Mouse (Mus musculus): ENCODE measurements at regions not wholly inside any gene's neighbourhood (a gene's known extent, or its start where the extent isn't known, plus 50 kb on each side); places are given as distances from the start of the nearest gene placed in this dataset.

GRCm38 (mm10) chr19:24622776-24623175 lies 51.0 kb upstream of the Tmem252 start:
- in situ Hi-C loops (cut with MboI, MseI): loop anchor here (5.0 kb wide), 1 partner anchor 250 kb away; no protein-coding TSS in a partner anchor

GRCm38 (mm10) chr19:24622309-24622708 lies 51.5 kb upstream of the Tmem252 start:
- in situ Hi-C loops (cut with MboI, MseI): loop anchor here (5.0 kb wide), 1 partner anchor 250 kb away; no protein-coding TSS in a partner anchor

DNA sequence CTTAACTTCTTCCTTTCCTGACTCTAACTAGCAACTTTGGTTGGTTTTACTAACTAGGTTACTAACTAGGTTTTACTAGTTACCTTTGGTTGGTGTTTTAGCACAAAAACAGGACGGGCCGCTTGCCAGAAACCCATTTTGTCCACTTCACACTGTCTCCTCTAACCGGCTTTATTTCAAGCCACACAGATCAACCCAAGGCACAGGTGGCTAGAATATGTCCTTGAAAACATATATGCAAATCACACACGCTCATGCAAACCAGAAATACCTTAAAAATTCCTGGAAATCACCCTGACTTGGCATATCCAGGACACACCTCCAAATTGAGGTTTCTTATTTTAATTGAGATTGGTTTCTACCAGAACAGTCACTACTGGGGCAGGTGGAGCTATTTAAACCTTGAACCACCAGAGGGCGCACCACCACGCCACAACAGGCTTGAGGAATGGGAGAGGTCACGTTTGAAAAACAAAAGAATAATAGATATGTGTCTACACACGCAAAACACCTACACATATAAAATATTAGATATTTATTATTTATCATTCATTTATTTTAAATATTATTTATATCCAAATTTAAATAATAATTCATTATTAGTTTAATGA lies 52.1 kb upstream of the Tmem252 start:
- in situ Hi-C loops (cut with MboI, MseI): loop anchor here (5.0 kb wide), 1 partner anchor 251 kb away; no protein-coding TSS in a partner anchor

- in situ Hi-C loops (cut with MboI, MseI): loop anchor here in 1 of 2 experiments (5.0 kb wide), 1 partner anchor 319 kb away; no protein-coding TSS in a partner anchor
Observed at GRCm38 (mm10) chr19:24615762-24616310, 58.0 kb upstream of the Tmem252 start.

- in situ Hi-C loops (cut with MboI, MseI): no loop called here
Observed at GRCm38 (mm10) chr19:24607884-24608283, 52.2 kb upstream of the Pip5k1b start.

GRCm38 (mm10) chr19:24606390-24606976 lies 50.8 kb upstream of the Pip5k1b start:
- in situ Hi-C loops (cut with MboI, MseI): no loop called here
